7 mouse cellular contexts compared by ENCODE assay signal in genomic region chr8:70587955-70588354, GRCm38 (mm10). TPM values are rescaled to one million over a fixed set of nuclear protein-coding genes. Genes with fewer than 3 reads are reported as not detected.
DNase-seq lines count a peak whose midpoint lies in the region; ATAC-seq and TF ChIP-seq lines count a peak whose summit lies in the region.
"Not testable (repeated sequence)": the region's sequence is repeated elsewhere in the genome, so short reads cannot be mapped to it uniquely, and the experiment has no call there.
"Had no signal": no experiment of that assay in that cellular context is flagged by ENCODE, and none has a peak within 500 bp of the region (broad histone marks: within the 10 kb centered on the region; RNA-seq: fewer than 3 reads in every experiment).

No protein-coding gene starts in this region.

- peak; percentile 61 to 66 for TF ChIP-seq EP300 in MEL (IDR thresholded peaks at IDR 0.05; ENCODE audit: low read depth in 1 of 2, low read length in 2 of 2)

- H3K27me3 ChIP-seq in MEL (ENCODE audit: control insufficient read depth in 1 of 2, insufficient read depth in 2 of 2, low read length in 2 of 2); heart, embryonic 13.5 days (replicated peaks): not testable (repeated sequence)

- TF ChIP-seq CTCF in MEL (IDR thresholded peaks at IDR 0.05 in 2 of 3, conservative IDR thresholded peaks at IDR 0.05 in 1 of 3; ENCODE audit: control insufficient read depth in 1 of 3, insufficient read depth in 1 of 3, low read depth in 2 of 3, low read length in 3 of 3, poor library complexity in 1 of 3, severe bottlenecking in 1 of 3) = not testable (repeated sequence)

- H3K27ac ChIP-seq in MEL (ENCODE audit: control insufficient read depth, low read depth, low read length) = peak overlapping the region; percentile 43
- H3K27ac ChIP-seq in heart, embryonic 13.5 days (replicated peaks) = not testable (repeated sequence)

- 77% methylated on average over 4 of the region's 4 CpGs for WGBS in heart, embryonic 13.5 days

- H3K4me1 ChIP-seq in MEL (ENCODE audit: control insufficient read depth in 1 of 2, insufficient read depth in 2 of 2, low read length in 2 of 2) = not testable (repeated sequence)
- H3K4me1 ChIP-seq in heart, embryonic 13.5 days = peaks cover 24% of the 10 kb centered on the region

- H3K36me3 ChIP-seq in MEL (ENCODE audit: control insufficient read depth in 1 of 2, insufficient read depth in 2 of 2, low read length in 2 of 2) = peaks cover 2 to 12% of the 10 kb centered on the region in 2 experiments; a peak in 3 of 4 replicates
- peaks cover 90% of the 10 kb centered on the region for H3K36me3 ChIP-seq in heart, embryonic 13.5 days

- not testable (repeated sequence) for H3K9ac ChIP-seq in MEL (ENCODE audit: control insufficient read depth, low read depth, low read length, poor library complexity, severe bottlenecking)
- peak overlapping the region; percentile 44; the same call in 1 of the 2 replicates for H3K9ac ChIP-seq in heart, embryonic 13.5 days

- peak; percentile 60 for DNase-seq in MEL (ENCODE audit: low read depth, low spot score)
- DNase-seq in MEL-GATA-1-ER (ENCODE audit: extremely low read depth, low read depth) = peak; percentile 58

- H3K9me3 ChIP-seq in MEL (replicated peaks; ENCODE audit: insufficient read depth, low read length); heart, embryonic 13.5 days: not testable (repeated sequence)

- H3K4me2 ChIP-seq in heart, embryonic 13.5 days = not testable (repeated sequence)

- not testable (repeated sequence) for ATAC-seq in heart, embryonic 13.5 days (ENCODE audit: extremely low read depth, insufficient number of reproducible peaks, low FRiP score, low TSS enrichment)

- not testable (repeated sequence) for TF ChIP-seq POLR2A in MEL (IDR thresholded peaks at IDR 0.05; ENCODE audit: control insufficient read depth in 1 of 2, insufficient read depth in 1 of 2, low read depth in 1 of 2, low read length in 2 of 2, poor library complexity in 1 of 2)

- not testable (repeated sequence) for H3K4me3 ChIP-seq in MEL (ENCODE audit: control insufficient read depth in 1 of 2, insufficient read depth in 1 of 2, low read depth in 2 of 2, low read length in 2 of 2); heart, embryonic 13.5 days

- H3K79me2 ChIP-seq in MEL (ENCODE audit: control insufficient read depth, insufficient read depth, low read length, poor library complexity) = not testable (repeated sequence)

- TF ChIP-seq RAD21 in MEL (IDR thresholded peaks at IDR 0.05; ENCODE audit: low read depth, low read length) = not testable (repeated sequence)

TF ChIP-seq in MEL, 35 proteins besides CTCF, POLR2A, EP300 and RAD21:
- TF ChIP-seq ETS1 (IDR thresholded peaks at IDR 0.05; ENCODE audit: low read depth, low read length) = 0 out of 2 replicates have a peak, but pooled peaks have one; percentile 22
- peak; percentile 54 for TF ChIP-seq TAL1 (IDR thresholded peaks at IDR 0.05; ENCODE audit: low read length)
- peak; percentile 45; the same call in 1 of the 2 replicates for TF ChIP-seq MEF2A (IDR thresholded peaks at IDR 0.05; ENCODE audit: extremely low read depth, insufficient replicate concordance, low read depth, low read length, poor library complexity, severe bottlenecking)
- peak; percentile 59 for TF ChIP-seq GATA1 (IDR thresholded peaks at IDR 0.05; ENCODE audit: low read depth, low read length)
- TF ChIP-seq TCF12 (IDR thresholded peaks at IDR 0.05; ENCODE audit: low read depth, low read length) = peak; percentile 44; the same call in 1 of the 2 replicates

RNA-seq across cellular contexts. Expression of gene Isyna1, which starts 6.2 kb away (rescaled TPM):
- total RNA-seq in MEL (2012; rRNA removed) = 84.1 and 90.9 TPM in 2 replicates
- 100 to 1,000 TPM in 1 of 2 experiments, not detected in 1; 189 TPM for polyA plus RNA-seq in MEL (2012; ENCODE audit: insufficient read depth in 1 of 2, insufficient read length in 2 of 2, low read depth in 1 of 2, low replicate concordance in 2 of 2, missing spikeins in 1 of 2)
- 135 and 145 TPM in 2 replicates for polyA plus RNA-seq in heart, embryonic 13.5 days (2015; fragmentation: Nextera tagmentation; extraction: Ambion mirVana)

RNA-seq across cellular contexts. Expression of gene Ssbp4, which starts 20.7 kb away (rescaled TPM):
- total RNA-seq in MEL (2012; rRNA removed) = 80.2 and 84.9 TPM in 2 replicates
- 100 to 1,000 TPM in 1 of 2 experiments, not detected in 1; 212 TPM for polyA plus RNA-seq in MEL (2012; ENCODE audit: insufficient read depth in 1 of 2, insufficient read length in 2 of 2, low read depth in 1 of 2, low replicate concordance in 2 of 2, missing spikeins in 1 of 2)
- polyA plus RNA-seq in heart, embryonic 13.5 days (2015; fragmentation: Nextera tagmentation; extraction: Ambion mirVana) = 63.3 and 70.9 TPM in 2 replicates

RNA-seq across cellular contexts. Expression of gene Lrrc25, which starts 28.0 kb away (rescaled TPM):
- 0.20 and 0.39 TPM in 2 replicates for total RNA-seq in MEL (2012; rRNA removed)
- polyA plus RNA-seq in MEL (2012; ENCODE audit: insufficient read depth in 1 of 2, insufficient read length in 2 of 2, low read depth in 1 of 2, low replicate concordance in 2 of 2, missing spikeins in 1 of 2) = 1 to 10 TPM in 1 of 2 experiments, not detected in 1; 1.1 TPM
- polyA plus RNA-seq in heart, embryonic 13.5 days (2015; fragmentation: Nextera tagmentation; extraction: Ambion mirVana) = 1.5 and 2.7 TPM in 2 replicates
- polyA plus RNA-seq: C2C12 had no signal

RNA-seq across cellular contexts. Expression of gene Gdf15, which starts 44.3 kb away (rescaled TPM):
- 0.15 and 1.8 TPM in 2 replicates for total RNA-seq in MEL (2012; rRNA removed)
- polyA plus RNA-seq in MEL (2012; ENCODE audit: insufficient read depth in 1 of 2, insufficient read length in 2 of 2, low read depth in 1 of 2, low replicate concordance in 2 of 2, missing spikeins in 1 of 2) = under 1 TPM in 1 of 2 experiments, not detected in 1; 0.63 TPM
- 0.86 and 1.2 TPM in 2 replicates for polyA plus RNA-seq in heart, embryonic 13.5 days (2015; fragmentation: Nextera tagmentation; extraction: Ambion mirVana)
- total RNA-seq: G1E had no signal
- polyA plus RNA-seq: activated CD4-positive, CD25-positive, alpha-beta regulatory T cell, adult 4 months; CD4-positive, CD25-positive, alpha-beta regulatory T cell, adult 4 months had no signal

RNA-seq across cellular contexts. Expression of gene Ell, which starts 48.7 kb away (rescaled TPM):
- total RNA-seq in MEL (2012; rRNA removed) = 10.8 and 12.4 TPM in 2 replicates
- 10 to 100 TPM in 1 of 2 experiments, not detected in 1; 25.9 TPM for polyA plus RNA-seq in MEL (2012; ENCODE audit: insufficient read depth in 1 of 2, insufficient read length in 2 of 2, low read depth in 1 of 2, low replicate concordance in 2 of 2, missing spikeins in 1 of 2)
- 11.6 and 12.5 TPM in 2 replicates for polyA plus RNA-seq in heart, embryonic 13.5 days (2015; fragmentation: Nextera tagmentation; extraction: Ambion mirVana)
